Mouse (Mus musculus): ENCODE measurements around the gene Gcn1l1. TPM values are rescaled to one million over a fixed set of nuclear protein-coding genes. Genes with fewer than 3 reads are reported as not detected.

Gene Gcn1l1
- total and polyA plus RNA-seq, 3 experiments = 88.2 to 123 (median 93.8) TPM

- Histone ChIP-seq H3K9ac (ENCODE audit: control insufficient read depth, low read depth, low read length, poor library complexity, severe bottlenecking) (no peak overlapping the region), H3K27ac (ENCODE audit: control insufficient read depth, low read depth, low read length) (no peak overlapping the region), H3K27me3 (ENCODE audit: control insufficient read depth in 1 of 2, insufficient read depth in 2 of 2, low read length in 2 of 2) (no peaks in the 10 kb centered on the region), H3K9me3 (replicated peaks; ENCODE audit: insufficient read depth, low read length) (no peaks in the 10 kb centered on the region), H3K36me3 (ENCODE audit: control insufficient read depth in 1 of 2, insufficient read depth in 2 of 2, low read length in 2 of 2) (peaks cover 0 to 8% of the 10 kb centered on the region in 2 experiments; a peak in 2 of 4 replicates), H3K4me3 (ENCODE audit: control insufficient read depth in 1 of 2, insufficient read depth in 1 of 2, low read depth in 2 of 2, low read length in 2 of 2) (no peak overlapping the region), H3K79me2 (ENCODE audit: control insufficient read depth, insufficient read depth, low read length, poor library complexity) (no peaks in the 10 kb centered on the region), H3K4me1 (ENCODE audit: control insufficient read depth in 1 of 2, insufficient read depth in 2 of 2, low read length in 2 of 2) (no peaks in the 10 kb centered on the region)
- TF ChIP-seq GABPA (IDR thresholded peaks at IDR 0.05; ENCODE audit: low read depth, low read length) (no peak), SIN3A (IDR thresholded peaks at IDR 0.05; ENCODE audit: low read length) (no peak), TAL1 (IDR thresholded peaks at IDR 0.05; ENCODE audit: low read length) (no peak), ELF1 (IDR thresholded peaks at IDR 0.05; ENCODE audit: low read depth, low read length) (no peak), HCFC1 (IDR thresholded peaks at IDR 0.05; ENCODE audit: low read depth, low read length) (no peak), CHD1 (IDR thresholded peaks at IDR 0.05; ENCODE audit: low read depth, low read length) (no peak), USF2 (IDR thresholded peaks at IDR 0.05; ENCODE audit: borderline replicate concordance in 1 of 2, insufficient read depth in 1 of 2, low read depth in 1 of 2, low read length in 2 of 2) (no peak), USF1 (IDR thresholded peaks at IDR 0.05; ENCODE audit: low read depth, low read length) (no peak), UBTF (IDR thresholded peaks at IDR 0.05; ENCODE audit: borderline replicate concordance, insufficient read depth, low read depth, low read length) (no peak), RAD21 (IDR thresholded peaks at IDR 0.05; ENCODE audit: low read depth, low read length) (no peak), BHLHE40 (IDR thresholded peaks at IDR 0.05; ENCODE audit: borderline replicate concordance, low read depth, low read length) (no peak), MAFK (IDR thresholded peaks at IDR 0.05; ENCODE audit: borderline replicate concordance, low read depth, low read length) (no peak), ZC3H11A (IDR thresholded peaks at IDR 0.05; ENCODE audit: low read depth, low read length) (no peak), RCOR1 (IDR thresholded peaks at IDR 0.05; ENCODE audit: low read depth, low read length) (no peak), POLR2AphosphoS5 (IDR thresholded peaks at IDR 0.05; ENCODE audit: borderline replicate concordance, low read depth, low read length) (no peak)
- DNase-seq (ENCODE audit: low read depth, low spot score) = no peak
These were observed 21.7 kb downstream of the Gcn1l1 start for GRCm38 (mm10) chr5:115586780-115587179.

DNA sequence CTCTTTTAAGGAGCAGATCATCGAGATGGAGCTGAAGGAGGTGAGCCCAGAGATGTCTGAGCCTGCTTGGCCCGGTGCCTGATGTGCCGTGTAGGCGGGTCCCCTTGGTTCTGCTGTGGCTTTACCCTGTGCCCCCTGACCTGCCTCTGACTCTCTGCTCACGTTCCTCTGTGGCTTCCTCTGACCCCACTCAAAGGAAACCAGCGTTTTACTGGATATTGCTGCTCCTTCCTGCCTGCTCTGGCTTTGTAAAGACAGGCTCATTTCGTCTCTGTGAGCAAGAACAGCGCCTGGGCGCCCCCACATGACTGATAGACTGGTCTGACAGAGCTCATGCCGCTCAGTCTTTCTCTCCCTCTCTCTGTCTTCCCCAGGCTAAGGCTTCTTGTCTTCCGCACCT is 26.0 kb downstream of the Gcn1l1 start:
- no peak for DNase-seq (ENCODE audit: low read depth, low spot score)
- Histone ChIP-seq H3K79me2 (ENCODE audit: control insufficient read depth, insufficient read depth, low read length, poor library complexity) (no peaks in the 10 kb centered on the region), H3K9me3 (replicated peaks; ENCODE audit: insufficient read depth, low read length) (no peaks in the 10 kb centered on the region), H3K4me1 (ENCODE audit: control insufficient read depth in 1 of 2, insufficient read depth in 2 of 2, low read length in 2 of 2) (no peaks in the 10 kb centered on the region), H3K27me3 (ENCODE audit: control insufficient read depth in 1 of 2, insufficient read depth in 2 of 2, low read length in 2 of 2) (no peaks in the 10 kb centered on the region), H3K4me3 (ENCODE audit: control insufficient read depth in 1 of 2, insufficient read depth in 1 of 2, low read depth in 2 of 2, low read length in 2 of 2) (no peak overlapping the region), H3K9ac (ENCODE audit: control insufficient read depth, low read depth, low read length, poor library complexity, severe bottlenecking) (no peak overlapping the region), H3K36me3 (ENCODE audit: control insufficient read depth in 1 of 2, insufficient read depth in 2 of 2, low read length in 2 of 2) (peaks cover 0 to 14% of the 10 kb centered on the region in 2 experiments; a peak in 2 of 4 replicates), H3K27ac (ENCODE audit: control insufficient read depth, low read depth, low read length) (no peak overlapping the region)
- TF ChIP-seq BHLHE40 (IDR thresholded peaks at IDR 0.05; ENCODE audit: borderline replicate concordance, low read depth, low read length) (no peak), TBP (IDR thresholded peaks at IDR 0.05; ENCODE audit: low read depth, low read length) (no peak), TCF12 (IDR thresholded peaks at IDR 0.05; ENCODE audit: low read depth, low read length) (no peak)
